Mouse (Mus musculus): ENCODE results near the gene Lyrm7. TPM values are rescaled to one million over a fixed set of nuclear protein-coding genes. Genes with fewer than 3 reads are reported as not detected.
"Not testable (repeated sequence)": the region's sequence is repeated elsewhere in the genome, so short reads cannot be mapped to it uniquely, and the experiment has no call there.

Gene Lyrm7
- polyA plus RNA-seq, 2 experiments: 8.2 to 10.8 TPM

DNA sequence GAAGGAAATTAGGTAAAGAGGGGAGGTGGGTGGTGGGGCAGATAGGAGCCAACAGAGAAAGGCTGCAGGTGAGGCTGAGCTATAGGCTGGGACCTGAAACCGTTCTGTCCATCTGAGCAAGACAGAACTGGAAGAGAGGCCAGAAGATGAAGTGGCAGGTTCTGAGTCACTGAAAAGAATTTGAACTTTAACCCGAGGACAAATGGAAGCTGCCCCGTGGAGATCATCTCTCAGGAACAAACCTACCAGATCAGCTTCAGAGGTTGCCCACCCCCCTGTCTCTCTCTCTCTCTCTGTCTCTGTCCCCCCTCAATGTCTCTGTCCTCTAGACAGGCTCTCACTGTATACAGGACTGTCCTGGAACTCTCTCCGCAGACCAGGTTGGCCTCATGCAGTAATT, 38.9 kb upstream of the Lyrm7 start:
- H3K4me1 ChIP-seq (ENCODE audit: control insufficient read depth, insufficient read depth, low read length): peaks cover 8% of the 10 kb centered on the region; the same call in 1 of the 2 replicates
- 71% methylated on average over 4 of the region's 4 CpGs for WGBS
- H3K27ac ChIP-seq (replicated peaks; ENCODE audit: low read depth, low read length): no peak overlapping the region
- ATAC-seq (ENCODE audit: low FRiP score, low read depth) (no peak), DNase-seq (ENCODE audit: low spot score) (no peak)
- H3K4me2 ChIP-seq (replicated peaks; ENCODE audit: low read depth, low read length, severe bottlenecking): no peak overlapping the region
- no peak for TF ChIP-seq POLR2A (IDR thresholded peaks at IDR 0.05; ENCODE audit: borderline replicate concordance, extremely low read depth, insufficient read depth, insufficient read length)
- no peak overlapping the region for H3K4me3 ChIP-seq (replicated peaks; ENCODE audit: low read length)
- H3K36me3 ChIP-seq (ENCODE audit: control insufficient read depth, insufficient read depth, low read length): no peaks in the 10 kb centered on the region
- H3K9ac ChIP-seq (ENCODE audit: low read depth, low read length, severe bottlenecking): no peak overlapping the region
- H3K9me3 ChIP-seq (ENCODE audit: control insufficient read depth, low read length): no peaks in the 10 kb centered on the region
- H3K27me3 ChIP-seq (ENCODE audit: control insufficient read depth, insufficient read depth, low read length): no peaks in the 10 kb centered on the region

DNA sequence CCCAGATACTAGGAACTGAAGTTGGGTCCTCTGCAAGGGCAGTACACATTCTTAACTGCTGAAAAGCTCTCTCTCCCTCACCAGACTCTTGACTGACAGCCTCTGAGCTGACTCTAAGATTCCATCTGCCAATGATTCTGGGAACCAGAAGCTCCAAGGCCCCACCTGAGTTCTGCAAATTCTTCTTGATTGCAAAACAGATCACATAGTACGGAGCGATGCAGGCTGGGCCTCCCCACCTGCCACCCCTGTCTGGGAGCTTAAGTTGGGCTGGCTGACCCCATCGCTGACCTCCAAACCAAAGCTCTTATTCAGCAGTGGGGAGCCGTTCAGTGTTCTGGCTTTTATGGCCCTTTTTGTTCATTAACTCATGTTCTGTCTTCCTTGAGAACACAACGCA, 36.8 kb upstream of the Lyrm7 start:
- ATAC-seq (ENCODE audit: low FRiP score, low read depth): no peak
- H3K27ac ChIP-seq (replicated peaks; ENCODE audit: low read depth, low read length): no peak overlapping the region
- peaks cover 2% of the 10 kb centered on the region; the same call in 1 of the 2 replicates for H3K4me1 ChIP-seq (ENCODE audit: control insufficient read depth, insufficient read depth, low read length)
- no peak overlapping the region for H3K9ac ChIP-seq (ENCODE audit: low read depth, low read length, severe bottlenecking)
- H3K9me3 ChIP-seq (ENCODE audit: control insufficient read depth, low read length): no peaks in the 10 kb centered on the region
- H3K4me3 ChIP-seq (replicated peaks; ENCODE audit: low read length): no peak overlapping the region
- H3K36me3 ChIP-seq (ENCODE audit: control insufficient read depth, insufficient read depth, low read length): no peaks in the 10 kb centered on the region
- WGBS: 40% methylated on average over 5 of the region's 5 CpGs
- no peak for TF ChIP-seq POLR2A (IDR thresholded peaks at IDR 0.05; ENCODE audit: borderline replicate concordance, extremely low read depth, insufficient read depth, insufficient read length)
- H3K27me3 ChIP-seq (ENCODE audit: control insufficient read depth, insufficient read depth, low read length): no peaks in the 10 kb centered on the region
- no peak for DNase-seq (ENCODE audit: low spot score)
- no peak overlapping the region for H3K4me2 ChIP-seq (replicated peaks; ENCODE audit: low read depth, low read length, severe bottlenecking)

DNA sequence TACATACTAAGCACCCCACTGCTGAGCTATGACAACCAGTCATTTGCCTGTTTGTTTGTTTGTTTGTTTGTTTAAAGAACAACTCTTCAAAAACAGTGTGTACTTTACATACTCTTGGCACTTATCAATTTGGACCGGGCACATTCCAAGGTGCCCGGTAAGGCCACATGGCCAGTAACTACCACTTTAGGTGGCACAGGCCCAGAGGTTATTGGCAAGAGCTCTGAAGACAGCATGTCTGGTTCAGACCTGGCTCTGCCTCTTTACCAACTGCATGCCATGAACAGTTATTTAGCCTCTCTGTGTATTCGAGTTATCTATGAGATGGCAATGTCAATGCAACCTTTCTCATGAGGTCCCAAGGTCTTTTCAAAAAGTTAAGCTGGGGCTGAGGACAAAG, 35.9 kb upstream of the Lyrm7 start:
- ATAC-seq (ENCODE audit: low FRiP score, low read depth); H3K4me1 ChIP-seq (ENCODE audit: control insufficient read depth, insufficient read depth, low read length); H3K36me3 ChIP-seq (ENCODE audit: control insufficient read depth, insufficient read depth, low read length); H3K4me3 ChIP-seq (replicated peaks; ENCODE audit: low read length); H3K9me3 ChIP-seq (ENCODE audit: control insufficient read depth, low read length); DNase-seq (ENCODE audit: low spot score); H3K9ac ChIP-seq (ENCODE audit: low read depth, low read length, severe bottlenecking); H3K27me3 ChIP-seq (ENCODE audit: control insufficient read depth, insufficient read depth, low read length); H3K27ac ChIP-seq (replicated peaks; ENCODE audit: low read depth, low read length); H3K4me2 ChIP-seq (replicated peaks; ENCODE audit: low read depth, low read length, severe bottlenecking): not testable (repeated sequence)
- 91% methylated on average over 3 of the region's 3 CpGs for WGBS

DNA sequence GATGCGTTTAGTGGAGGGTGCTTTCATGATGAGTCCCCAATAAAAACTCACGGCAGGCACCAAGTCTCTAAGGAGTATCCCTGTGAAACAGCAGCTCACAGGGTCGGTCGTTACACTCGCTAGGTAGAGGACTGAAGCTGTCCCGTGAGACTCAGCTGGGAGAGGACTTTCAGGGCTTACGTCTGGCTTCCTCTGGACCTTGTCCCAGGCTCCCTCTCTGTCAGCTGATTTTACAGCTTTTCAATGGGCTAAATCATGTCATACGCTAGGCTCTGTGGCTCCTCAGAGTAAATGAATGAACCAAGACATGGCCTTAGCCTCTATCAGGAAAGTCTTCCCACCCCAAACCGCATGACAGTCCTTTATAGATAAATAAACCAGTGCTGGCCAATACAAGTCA, 33.9 kb upstream of the Lyrm7 start:
- no peaks in the 10 kb centered on the region for H3K4me1 ChIP-seq (ENCODE audit: control insufficient read depth, insufficient read depth, low read length)
- H3K9me3 ChIP-seq (ENCODE audit: control insufficient read depth, low read length): no peaks in the 10 kb centered on the region
- DNase-seq (ENCODE audit: low spot score): no peak
- no peak for ATAC-seq (ENCODE audit: low FRiP score, low read depth)
- no peak overlapping the region for H3K4me2 ChIP-seq (replicated peaks; ENCODE audit: low read depth, low read length, severe bottlenecking)
- no peak overlapping the region for H3K9ac ChIP-seq (ENCODE audit: low read depth, low read length, severe bottlenecking)
- H3K4me3 ChIP-seq (replicated peaks; ENCODE audit: low read length): no peak overlapping the region
- no peaks in the 10 kb centered on the region for H3K27me3 ChIP-seq (ENCODE audit: control insufficient read depth, insufficient read depth, low read length)
- no peak overlapping the region for H3K27ac ChIP-seq (replicated peaks; ENCODE audit: low read depth, low read length)
- 34% methylated on average over 9 of the region's 9 CpGs for WGBS
- no peaks in the 10 kb centered on the region for H3K36me3 ChIP-seq (ENCODE audit: control insufficient read depth, insufficient read depth, low read length)
- TF ChIP-seq POLR2A (IDR thresholded peaks at IDR 0.05; ENCODE audit: borderline replicate concordance, extremely low read depth, insufficient read depth, insufficient read length): no peak

- H3K27ac ChIP-seq (replicated peaks; ENCODE audit: low read depth, low read length): no peak overlapping the region
- no peak overlapping the region for H3K4me3 ChIP-seq (replicated peaks; ENCODE audit: low read length)
- no peaks in the 10 kb centered on the region for H3K27me3 ChIP-seq (ENCODE audit: control insufficient read depth, insufficient read depth, low read length)
- DNase-seq (ENCODE audit: low spot score): no peak
- WGBS: 52% methylated on average over 7 of the region's 7 CpGs
- no peak overlapping the region for H3K4me2 ChIP-seq (replicated peaks; ENCODE audit: low read depth, low read length, severe bottlenecking)
- ATAC-seq (ENCODE audit: low FRiP score, low read depth): no peak
- H3K9me3 ChIP-seq (ENCODE audit: control insufficient read depth, low read length): no peaks in the 10 kb centered on the region
- H3K36me3 ChIP-seq (ENCODE audit: control insufficient read depth, insufficient read depth, low read length): no peaks in the 10 kb centered on the region
- TF ChIP-seq POLR2A (IDR thresholded peaks at IDR 0.05; ENCODE audit: borderline replicate concordance, extremely low read depth, insufficient read depth, insufficient read length): no peak
- no peaks in the 10 kb centered on the region for H3K4me1 ChIP-seq (ENCODE audit: control insufficient read depth, insufficient read depth, low read length)
- H3K9ac ChIP-seq (ENCODE audit: low read depth, low read length, severe bottlenecking): no peak overlapping the region
Observed at GRCm38 (mm10) chr11:54892091-54892490, 31.4 kb upstream of the Lyrm7 start.

DNA sequence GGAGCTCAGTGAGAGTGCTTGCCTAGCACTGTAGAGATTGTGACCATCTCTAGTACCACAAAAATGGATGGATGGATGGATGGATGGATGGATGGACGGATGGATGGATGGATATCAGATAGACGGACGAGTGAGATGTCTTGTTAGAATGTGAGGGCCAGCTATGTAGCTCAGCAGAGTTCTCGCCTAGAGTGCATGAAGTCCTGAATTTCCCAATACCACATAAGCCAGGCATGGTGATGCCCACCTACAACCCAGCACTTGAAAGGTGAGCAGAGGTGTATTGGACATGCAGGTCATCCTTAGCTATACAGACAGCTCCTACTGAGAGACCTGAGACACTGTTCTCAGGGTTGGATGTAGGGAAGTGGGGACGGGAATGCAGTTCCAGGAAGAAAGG, 30.6 kb upstream of the Lyrm7 start:
- no peaks in the 10 kb centered on the region for H3K4me1 ChIP-seq (ENCODE audit: control insufficient read depth, insufficient read depth, low read length)
- no peak for ATAC-seq (ENCODE audit: low FRiP score, low read depth)
- 89% methylated on average over 5 of the region's 5 CpGs for WGBS
- no peaks in the 10 kb centered on the region for H3K9me3 ChIP-seq (ENCODE audit: control insufficient read depth, low read length)
- no peaks in the 10 kb centered on the region for H3K36me3 ChIP-seq (ENCODE audit: control insufficient read depth, insufficient read depth, low read length)
- TF ChIP-seq POLR2A (IDR thresholded peaks at IDR 0.05; ENCODE audit: borderline replicate concordance, extremely low read depth, insufficient read depth, insufficient read length): no peak
- no peak overlapping the region for H3K4me2 ChIP-seq (replicated peaks; ENCODE audit: low read depth, low read length, severe bottlenecking)
- H3K27ac ChIP-seq (replicated peaks; ENCODE audit: low read depth, low read length): no peak overlapping the region
- DNase-seq (ENCODE audit: low spot score): no peak
- H3K9ac ChIP-seq (ENCODE audit: low read depth, low read length, severe bottlenecking): no peak overlapping the region
- no peak overlapping the region for H3K4me3 ChIP-seq (replicated peaks; ENCODE audit: low read length)
- H3K27me3 ChIP-seq (ENCODE audit: control insufficient read depth, insufficient read depth, low read length): no peaks in the 10 kb centered on the region

All from limb, embryonic 14.5 days (tissue).